ENCODE assay signal across 7 mouse cellular contexts in the genomic region with DNA sequence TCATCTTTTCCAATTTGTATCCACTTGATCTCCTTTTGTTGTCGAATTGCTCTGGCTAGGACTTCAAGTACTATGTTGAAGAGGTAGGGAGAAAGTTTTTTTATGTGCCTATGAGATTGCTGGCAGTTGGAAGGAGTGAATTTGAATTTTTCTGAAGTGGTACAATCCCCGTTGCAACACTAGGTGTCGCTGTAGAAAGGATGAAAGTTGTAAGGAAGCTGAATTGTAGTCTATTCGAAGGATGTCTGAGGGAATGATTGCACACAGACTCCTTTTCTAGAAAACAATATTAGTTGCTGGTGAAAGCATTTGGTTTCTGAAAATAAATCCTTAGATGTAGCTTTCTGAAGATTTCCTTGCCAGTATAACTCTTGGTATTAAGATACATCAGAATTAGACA. TPM values are rescaled to one million over a fixed set of nuclear protein-coding genes. Genes with fewer than 3 reads are reported as not detected.
A peak's percentile ranks its signal among the peaks of the same experiment; 100 is the strongest.
DNase-seq lines count a peak whose midpoint lies in the region; ATAC-seq and TF ChIP-seq lines count a peak whose summit lies in the region.

No protein-coding gene starts in this region.

- 6% methylated on average over 4 of the region's 4 CpGs for WGBS in liver, postnatal 0 days (ENCODE audit: insufficient replicate concordance)
- 7% methylated on average over 4 of the region's 4 CpGs for WGBS in liver, embryonic 12.5 days (ENCODE audit: insufficient replicate concordance)
- WGBS in hindbrain, embryonic 14.5 days = 6% methylated on average over 4 of the region's 4 CpGs

- no peaks in the 10 kb centered on the region for H3K9me3 ChIP-seq in liver, postnatal 0 days (ENCODE audit: low read length)
- no peaks in the 10 kb centered on the region for H3K9me3 ChIP-seq in liver, embryonic 12.5 days (replicated peaks)
- H3K9me3 ChIP-seq in hindbrain, embryonic 14.5 days (ENCODE audit: control insufficient read depth, low read length) = no peaks in the 10 kb centered on the region

- TF ChIP-seq EP300 in liver, postnatal 0 days (IDR thresholded peaks at IDR 0.05; ENCODE audit: low read depth) = no peak

- no peaks in the 10 kb centered on the region for H3K27me3 ChIP-seq in liver, postnatal 0 days (ENCODE audit: insufficient read depth, low read length)
- no peaks in the 10 kb centered on the region for H3K27me3 ChIP-seq in liver, embryonic 12.5 days (replicated peaks)
- H3K27me3 ChIP-seq in hindbrain, embryonic 14.5 days (ENCODE audit: control insufficient read depth, insufficient read depth, low read length) = no peaks in the 10 kb centered on the region

- H3K4me1 ChIP-seq in liver, postnatal 0 days (ENCODE audit: insufficient read depth) = no peaks in the 10 kb centered on the region
- H3K4me1 ChIP-seq in liver, embryonic 12.5 days = no peaks in the 10 kb centered on the region
- H3K4me1 ChIP-seq in hindbrain, embryonic 14.5 days (replicated peaks; ENCODE audit: control insufficient read depth, insufficient read depth, low read length) = no peaks in the 10 kb centered on the region

- peak; percentile 77 for TF ChIP-seq CTCF in liver, postnatal 0 days (IDR thresholded peaks at IDR 0.05; ENCODE audit: low read depth)

- H3K9ac ChIP-seq in liver, postnatal 0 days (replicated peaks) = no peak overlapping the region
- H3K9ac ChIP-seq in liver, embryonic 12.5 days = no peak overlapping the region
- no peak overlapping the region for H3K9ac ChIP-seq in hindbrain, embryonic 14.5 days

- H3K27ac ChIP-seq in liver, postnatal 0 days (ENCODE audit: low read depth) = no peak overlapping the region
- no peak overlapping the region for H3K27ac ChIP-seq in liver, embryonic 12.5 days
- no peak overlapping the region for H3K27ac ChIP-seq in hindbrain, embryonic 14.5 days

- peak; percentile 31 for DNase-seq in liver, postnatal 0 days
- DNase-seq in R1 (ENCODE audit: low read depth, low spot score) = peak; percentile 43
- peak; percentile 75 for DNase-seq in embryo, embryonic 10 days (ENCODE audit: low spot score)
- DNase-seq in hindbrain, embryonic 14.5 days (ENCODE audit: low spot score) = peak; percentile 78
- peak; percentile 37 to 66 for DNase-seq in lung, adult 18-20 months
- peak; percentile 58 for DNase-seq in retina, postnatal 1 day

- H3K4me2 ChIP-seq in liver, postnatal 0 days (ENCODE audit: low read depth, low read length) = no peak overlapping the region
- no peak overlapping the region for H3K4me2 ChIP-seq in liver, embryonic 12.5 days
- H3K4me2 ChIP-seq in hindbrain, embryonic 14.5 days (replicated peaks) = no peak overlapping the region

- no peak overlapping the region for H3K4me3 ChIP-seq in liver, postnatal 0 days (ENCODE audit: low read depth, low read length)
- H3K4me3 ChIP-seq in liver, embryonic 12.5 days = no peak overlapping the region
- H3K4me3 ChIP-seq in hindbrain, embryonic 14.5 days (replicated peaks; ENCODE audit: low read length) = no peak overlapping the region

- H3K36me3 ChIP-seq in liver, postnatal 0 days (replicated peaks; ENCODE audit: insufficient read depth, low read length) = no peaks in the 10 kb centered on the region
- H3K36me3 ChIP-seq in liver, embryonic 12.5 days = no peaks in the 10 kb centered on the region
- no peaks in the 10 kb centered on the region for H3K36me3 ChIP-seq in hindbrain, embryonic 14.5 days (replicated peaks; ENCODE audit: control insufficient read depth, insufficient read depth)

- ATAC-seq in liver, postnatal 0 days = 0 out of 2 replicates have a peak, but pooled peaks have one; percentile 36
- ATAC-seq in liver, embryonic 12.5 days = no peak
- ATAC-seq in hindbrain, embryonic 14.5 days (ENCODE audit: low FRiP score) = peak; percentile 62; the same call in 1 of the 2 replicates

RNA-seq across cellular contexts. Expression of a gene that starts 54.6 kb away (rescaled TPM):
- 4,176 and 4,221 TPM in 2 replicates for polyA plus RNA-seq in liver, postnatal 0 days (2015; fragmentation: Nextera tagmentation; extraction: Ambion mirVana)
- polyA plus RNA-seq in liver, embryonic 12.5 days (2016; fragmentation: Nextera tagmentation; extraction: Ambion mirVana) = 231 and 245 TPM in 2 replicates
- 184 and 189 TPM in 2 replicates for polyA plus RNA-seq in hindbrain, embryonic 14.5 days (2014; fragmentation: Nextera tagmentation; extraction: Ambion mirVana)

Comparison
In these comparisons a context has a peak if more than half of its experiments do, and no peak if none do; other contexts are left out.
1. RNA of a gene that starts 54.6 kb away (polyA plus RNA-seq): 4,176 to 4,221 TPM in liver, postnatal 0 days; 231 to 245 TPM in liver, embryonic 12.5 days and 184 to 189 TPM in hindbrain, embryonic 14.5 days; every median in the first group is over 10 times any median in the second.
2. Peak in every context shown above with its lines, with median percentiles within 50 percentile points of each other: DNase-seq.